Mouse (Mus musculus) midbrain, embryonic 12.5 days (tissue): ENCODE measurements around the gene Mrps9. TPM values are rescaled to one million over a fixed set of nuclear protein-coding genes. Genes with fewer than 3 reads are reported as not detected.

Experiments
- ATAC-seq: fragments of 200-750 bp; cut with Nextera tagmentation; 2 replicates; pipeline ENCODE4 v1.8.0; 2017; ENCODE audit warnings: low read depth, moderate TSS enrichment, moderate library complexity; ENCODE audit not compliant: low FRiP score
- H3K27ac ChIP-seq: fragments of 300-500 bp; sonication (generic); replicated peaks from 2 replicates; pipeline ENCODE4 v1.5.1; 2016; ENCODE audit warnings: mild to moderate bottlenecking
- H3K27me3 ChIP-seq: fragments of 300-500 bp; sonication (generic); 2 replicates; pipeline ENCODE4 v1.6.1; 2016; ENCODE audit warnings: mild to moderate bottlenecking
- H3K36me3 ChIP-seq: fragments of 300-500 bp; sonication (generic); 2 replicates; pipeline ENCODE4 v1.6.1; 2016
- H3K4me1 ChIP-seq: fragments of 300-500 bp; sonication (generic); 2 replicates; pipeline ENCODE4 v1.6.1; 2016
- H3K4me2 ChIP-seq: fragments of 300-500 bp; sonication (generic); replicated peaks from 2 replicates; pipeline ENCODE4 v1.6.1; 2016; ENCODE audit warnings: mild to moderate bottlenecking, moderate library complexity
- H3K4me3 ChIP-seq: fragments of 300-500 bp; sonication (generic); 2 replicates; pipeline ENCODE4 v1.5.1; 2016; ENCODE audit warnings: mild to moderate bottlenecking
- H3K9ac ChIP-seq: fragments of 300-500 bp; sonication (generic); replicated peaks from 2 replicates; pipeline ENCODE4 v1.6.1; 2016; ENCODE audit warnings: mild to moderate bottlenecking, moderate library complexity
- H3K9me3 ChIP-seq: fragments of 300-500 bp; sonication (generic); 2 replicates; pipeline ENCODE4 v1.6.1; 2016; ENCODE audit warnings: mild to moderate bottlenecking
- WGBS: fragments of 180-500 bp; shearing (Covaris S2); methylation state at CpG from one replicate; pipeline ENCODE4 v1.1.7; 2016; 5-methylcytosine and 5-hydroxymethylcytosine counted together
- polyA plus RNA-seq: library from polyadenylated mRNA; unstranded; fragments of >200 nt; fragmentation: Nextera tagmentation; extraction: Ambion mirVana; gene quantifications from 2 replicates; pipeline ENCODE4 v1.2.1, GENCODE M21; 2016

Mrps9 gene
- 50.3 TPM in 2 replicates for polyA plus RNA-seq

DNA sequence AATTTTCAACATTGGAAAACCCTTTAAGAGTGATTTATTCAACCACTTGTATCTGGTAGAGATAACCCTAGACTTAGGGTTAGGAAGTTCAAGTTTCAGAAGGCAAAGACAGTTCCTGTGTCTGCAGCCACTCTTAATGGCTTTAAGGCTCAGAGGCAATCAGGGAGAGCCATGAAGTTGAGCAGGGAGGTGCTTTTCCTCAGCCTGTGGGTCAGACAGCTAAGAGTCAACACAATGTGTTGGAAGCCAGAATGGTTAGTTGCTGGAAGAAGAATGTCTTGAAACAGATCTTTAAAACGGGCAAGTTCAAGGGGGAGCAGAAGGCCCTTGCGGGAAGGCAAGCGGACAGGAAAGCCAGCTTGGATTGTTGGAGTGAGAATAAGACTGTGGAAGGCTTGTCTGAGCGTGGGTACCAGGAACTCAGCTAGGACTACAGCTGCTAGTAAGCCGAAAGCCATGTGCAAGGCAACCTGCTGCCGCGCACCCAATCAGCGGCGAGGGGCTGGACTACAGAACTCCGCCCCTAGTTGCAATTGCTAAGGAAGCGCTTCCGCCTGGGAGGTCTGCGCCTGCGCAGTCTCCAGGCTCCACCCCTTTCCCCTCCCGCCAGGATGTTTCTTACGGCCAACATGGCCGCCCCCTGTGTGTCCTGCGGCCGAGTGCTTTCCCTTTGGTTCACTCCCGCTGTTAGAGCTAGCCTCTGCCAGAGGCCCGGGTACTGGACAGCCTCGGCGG is at the start of gene Mrps9:
Gene Mrps9 (plus strand): TSS at position 571 of the 735 bp plus-strand sequence.
- no peaks in the 10 kb centered on the region for H3K9me3 ChIP-seq
- H3K27me3 ChIP-seq: no peaks in the 10 kb centered on the region
- peak within 1 kb of the TSS; percentile 85 for H3K4me3 ChIP-seq
- peak within 1 kb of the TSS; percentile 77 for H3K4me2 ChIP-seq
- peaks cover 10% of the 10 kb centered on the region for H3K4me1 ChIP-seq
- H3K9ac ChIP-seq: peak within 1 kb of the TSS; percentile 87
- under 1% methylated on average over 23 of the region's 23 CpGs for WGBS
- peak; percentile 100 for ATAC-seq
- no peaks in the 10 kb centered on the region for H3K36me3 ChIP-seq
- peak within 1 kb of the TSS; percentile 22; the same call in 1 of the 2 replicates for H3K27ac ChIP-seq

DNA sequence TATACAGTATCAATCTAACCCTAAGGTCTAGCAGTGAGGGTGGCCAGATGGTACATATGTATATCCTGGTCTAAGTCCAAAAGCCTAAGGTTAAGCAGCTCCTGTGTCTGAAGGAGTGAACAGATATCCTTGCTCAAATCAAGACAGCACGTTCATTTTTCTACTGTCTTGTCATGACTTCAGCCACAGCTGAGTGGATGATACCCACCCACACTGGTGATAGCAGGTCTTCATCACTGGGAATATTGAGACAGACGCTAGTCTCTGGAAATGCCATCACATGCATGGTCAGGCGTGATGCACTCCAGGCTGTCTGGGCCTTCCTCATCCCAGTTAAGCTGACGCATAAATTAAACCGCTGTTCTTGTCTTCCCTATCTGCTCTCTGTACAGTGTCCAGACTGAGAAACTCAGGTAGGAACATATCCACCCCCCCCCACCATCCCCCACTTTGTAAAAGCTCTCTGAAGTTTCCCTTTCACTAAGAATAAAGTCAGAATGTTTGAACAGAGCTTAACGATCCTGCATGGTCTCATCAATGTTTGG is 37.7 kb upstream of the Mrps9 start:
- H3K4me2 ChIP-seq: no peak overlapping the region
- H3K27ac ChIP-seq: no peak overlapping the region
- no peak for ATAC-seq
- H3K4me3 ChIP-seq: no peak overlapping the region
- H3K27me3 ChIP-seq: no peaks in the 10 kb centered on the region
- no peak overlapping the region for H3K9ac ChIP-seq
- no peaks in the 10 kb centered on the region for H3K4me1 ChIP-seq
- WGBS: 88% methylated on average over 6 of the region's 6 CpGs
- H3K9me3 ChIP-seq: no peaks in the 10 kb centered on the region
- no peaks in the 10 kb centered on the region for H3K36me3 ChIP-seq

DNA sequence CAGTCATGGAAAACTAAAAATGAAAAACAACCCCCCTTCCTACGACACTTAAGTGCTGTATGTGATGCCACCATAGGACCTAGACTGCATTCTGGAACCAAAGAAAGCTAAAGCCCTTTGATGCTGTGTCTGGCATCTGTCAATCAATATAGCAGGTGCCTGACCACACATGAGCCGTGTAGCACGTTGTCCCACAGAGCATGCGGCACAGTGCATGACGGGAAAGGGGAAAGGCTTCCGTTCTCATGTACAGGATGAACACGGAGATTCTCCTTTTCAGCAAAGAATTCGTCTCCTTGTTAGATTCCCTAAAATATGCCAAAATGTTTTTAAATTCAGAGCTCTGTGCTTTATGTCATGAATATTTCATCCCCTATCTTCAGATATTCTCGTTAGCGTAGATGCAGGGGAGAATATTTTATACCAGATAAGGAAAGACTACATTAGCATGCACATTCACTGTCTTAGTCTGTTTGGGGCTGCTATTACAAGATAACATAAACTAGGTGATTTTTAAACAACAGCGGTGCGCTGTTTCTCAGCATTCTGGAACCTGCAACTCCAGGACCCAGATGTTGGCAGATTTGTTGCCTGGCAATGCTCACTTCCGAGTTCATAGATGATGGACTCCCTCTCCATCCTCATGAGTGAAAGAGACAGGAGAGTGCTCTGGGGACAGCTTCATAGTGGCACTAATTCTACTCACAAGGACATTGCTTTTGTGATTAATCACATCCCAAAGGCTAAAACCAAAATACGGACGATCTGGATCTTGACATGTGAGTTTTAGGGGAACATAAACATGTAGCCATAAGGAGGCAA is 36.0 kb upstream of the Mrps9 start:
- Histone ChIP-seq H3K4me3 (no peak overlapping the region), H3K9me3 (no peaks in the 10 kb centered on the region), H3K4me1 (no peaks in the 10 kb centered on the region), H3K27ac (no peak overlapping the region), H3K9ac (no peak overlapping the region), H3K4me2 (no peak overlapping the region), H3K36me3 (no peaks in the 10 kb centered on the region), H3K27me3 (no peaks in the 10 kb centered on the region)
- WGBS: 83% methylated on average over 15 of the region's 15 CpGs
- no peak for ATAC-seq

DNA sequence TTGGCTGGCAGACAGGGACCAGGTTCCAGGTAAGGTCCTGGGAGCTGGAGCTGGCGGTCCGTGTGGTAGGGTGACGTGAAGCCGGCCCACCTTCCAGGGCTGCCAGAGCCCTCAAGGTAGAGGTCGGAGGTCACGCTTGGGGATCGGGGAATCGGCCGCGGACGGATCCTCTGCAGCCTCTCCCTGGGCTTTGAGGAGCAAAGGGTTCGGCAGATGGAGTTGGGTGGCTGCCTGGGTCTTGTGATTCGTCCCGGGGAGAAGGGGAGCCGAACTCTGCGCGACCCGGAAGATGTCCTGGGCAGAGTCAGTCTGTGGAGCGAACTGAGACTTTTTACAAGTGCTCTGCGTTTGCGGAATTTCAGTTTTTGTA is 350 bp downstream of the Mrps9 start:
- Histone ChIP-seq H3K4me1 (peaks cover 10% of the 10 kb centered on the region), H3K9me3 (no peaks in the 10 kb centered on the region), H3K4me2 (peak overlapping the region; percentile 77), H3K27me3 (no peaks in the 10 kb centered on the region), H3K4me3 (peak overlapping the region; percentile 85), H3K9ac (peak overlapping the region; percentile 87), H3K27ac (peak overlapping the region; percentile 22; the same call in 1 of the 2 replicates), H3K36me3 (no peaks in the 10 kb centered on the region; the same call in 1 of the 2 replicates)
- WGBS: under 1% methylated on average over 21 of the region's 21 CpGs
- ATAC-seq: no peak

DNA sequence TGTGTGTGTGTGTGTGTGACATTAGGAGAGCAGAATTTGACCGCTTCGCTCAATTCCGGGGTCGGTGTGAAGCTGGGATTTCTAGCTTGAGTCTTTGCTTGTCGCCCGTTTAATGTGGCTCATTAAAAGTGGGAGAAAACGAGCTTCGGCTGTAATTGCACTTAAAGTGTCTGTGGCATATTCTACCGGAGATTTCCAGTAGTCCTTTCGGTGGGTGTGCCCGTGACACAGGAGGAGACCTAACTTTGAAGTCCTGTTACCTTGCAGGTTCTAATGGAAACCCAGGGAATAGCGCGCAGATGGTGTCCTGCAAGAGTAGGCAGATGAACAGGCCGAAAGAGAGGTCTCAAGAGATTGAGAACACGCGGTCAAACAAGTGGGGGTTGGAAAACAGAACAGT is 777 bp downstream of the Mrps9 start:
- Histone ChIP-seq H3K4me3 (peak overlapping the region; percentile 85), H3K4me2 (peak overlapping the region; percentile 77), H3K4me1 (peaks cover 10% of the 10 kb centered on the region), H3K9me3 (no peaks in the 10 kb centered on the region), H3K27me3 (no peaks in the 10 kb centered on the region), H3K27ac (no peak overlapping the region), H3K36me3 (no peaks in the 10 kb centered on the region; the same call in 1 of the 2 replicates), H3K9ac (peak overlapping the region; percentile 87)
- 4% methylated on average over 16 of the region's 16 CpGs for WGBS
- no peak for ATAC-seq

DNA sequence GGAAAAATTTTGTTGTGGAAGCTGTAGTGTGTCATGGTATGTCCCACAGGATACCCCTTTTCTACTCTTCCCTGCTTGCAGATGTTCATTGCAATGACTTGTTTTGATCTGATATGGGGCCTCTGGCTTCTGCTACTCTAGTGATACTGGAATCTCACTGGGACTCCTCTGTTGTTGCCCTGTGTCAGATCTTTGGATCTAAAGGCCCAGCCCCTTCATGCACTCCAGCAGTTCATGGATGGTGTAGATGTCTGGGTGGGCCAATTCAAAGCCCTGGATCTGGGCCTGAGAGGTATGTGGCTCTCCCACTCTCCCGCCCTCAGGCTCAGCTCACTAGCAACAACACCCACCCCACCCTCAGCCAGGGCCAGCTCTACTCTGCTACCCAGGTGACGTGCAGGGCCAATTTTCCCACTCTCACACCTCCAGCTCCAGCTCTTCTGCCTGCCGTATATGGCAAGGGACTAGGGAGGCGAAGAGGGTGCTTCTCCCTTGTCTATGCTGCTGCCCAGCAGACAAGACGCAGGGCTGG is 13.8 kb downstream of the Mrps9 start:
- no peaks in the 10 kb centered on the region for H3K9me3 ChIP-seq
- H3K27ac ChIP-seq: no peak overlapping the region
- peaks cover 31% of the 10 kb centered on the region for H3K36me3 ChIP-seq
- no peaks in the 10 kb centered on the region for H3K27me3 ChIP-seq
- no peak overlapping the region for H3K4me2 ChIP-seq
- no peak for ATAC-seq
- H3K4me3 ChIP-seq: no peak overlapping the region
- H3K9ac ChIP-seq: no peak overlapping the region
- 88% methylated on average over 5 of the region's 5 CpGs for WGBS
- H3K4me1 ChIP-seq: no peaks in the 10 kb centered on the region

DNA sequence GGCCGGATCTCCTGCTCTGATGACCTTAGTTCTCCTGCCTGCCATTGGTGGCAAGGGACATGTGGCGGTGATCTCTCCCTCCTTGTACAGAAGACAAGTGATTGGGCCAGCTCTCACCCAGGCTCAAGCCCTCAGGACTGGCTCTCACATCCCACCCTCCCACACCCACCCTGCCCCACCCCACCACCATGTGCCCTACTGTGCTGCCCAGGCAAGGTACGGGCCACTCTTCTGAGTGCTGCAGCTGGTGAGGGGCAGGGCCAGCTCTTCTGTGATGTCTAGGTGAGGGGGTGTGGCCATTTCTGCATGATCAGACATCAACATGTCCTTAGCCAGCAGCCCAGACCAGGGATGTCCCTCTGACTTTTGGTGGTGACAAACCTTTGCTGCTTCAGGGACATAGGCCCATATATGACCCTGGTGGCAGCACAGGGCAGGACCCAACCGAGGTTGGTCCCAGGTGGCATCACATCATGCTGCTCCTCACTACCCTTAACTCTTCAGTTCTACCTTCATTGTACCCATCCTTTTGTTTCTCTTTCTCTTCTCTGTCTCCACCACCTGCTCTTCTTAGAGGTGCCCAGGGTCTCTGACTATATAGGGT is 14.4 kb downstream of the Mrps9 start:
- Histone ChIP-seq H3K36me3 (peaks cover 31% of the 10 kb centered on the region), H3K27me3 (no peaks in the 10 kb centered on the region), H3K4me2 (no peak overlapping the region), H3K4me3 (no peak overlapping the region), H3K9me3 (no peaks in the 10 kb centered on the region), H3K27ac (no peak overlapping the region), H3K4me1 (no peaks in the 10 kb centered on the region), H3K9ac (no peak overlapping the region)
- no peak; the same call in 1 of the 2 replicates for ATAC-seq
- WGBS: 85% methylated on average over 4 of the region's 4 CpGs

DNA sequence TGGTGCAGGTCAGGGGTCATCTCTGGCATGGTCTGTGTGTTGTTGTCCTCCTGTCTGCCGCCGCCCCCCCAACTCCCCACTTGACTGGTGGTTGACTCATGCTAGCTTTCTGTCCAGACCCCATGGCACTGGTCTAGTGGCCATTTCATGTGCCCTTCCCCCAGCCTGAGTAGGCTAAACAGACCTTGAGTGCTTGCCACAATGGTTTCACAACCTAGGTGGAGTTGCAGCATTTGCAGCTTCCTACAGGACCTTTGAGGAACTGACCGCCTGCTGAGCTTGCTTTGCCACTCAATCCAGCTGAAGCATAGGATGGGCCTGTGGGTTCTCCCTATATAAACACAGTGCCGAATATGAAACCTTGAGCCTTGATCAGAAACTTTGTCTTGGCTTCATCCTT is 15.0 kb downstream of the Mrps9 start:
- no peak; the same call in 1 of the 2 replicates for ATAC-seq
- H3K4me1 ChIP-seq: no peaks in the 10 kb centered on the region
- WGBS: 96% methylated on average over 4 of the region's 4 CpGs

DNA sequence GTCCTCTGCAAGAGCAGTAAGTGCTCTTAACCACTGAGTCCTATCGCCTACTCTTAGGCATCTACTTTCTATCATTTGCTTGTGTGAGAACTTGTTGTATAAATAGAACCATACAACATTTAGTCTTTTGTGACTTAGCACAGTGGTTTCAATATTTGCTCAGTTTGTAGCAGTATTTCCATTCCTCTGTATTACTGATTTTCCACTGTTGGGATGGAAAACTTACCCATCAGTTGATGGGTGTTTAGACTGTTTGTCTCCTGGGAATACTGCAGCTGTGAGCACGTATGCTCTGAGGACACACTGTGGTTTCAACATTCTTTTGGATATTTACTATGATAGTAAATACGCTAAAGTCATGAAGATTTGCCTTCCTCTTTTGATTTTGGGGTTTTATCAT is 16.2 kb downstream of the Mrps9 start:
- ATAC-seq: no peak
- no peak overlapping the region for H3K4me2 ChIP-seq
- no peaks in the 10 kb centered on the region for H3K4me1 ChIP-seq
- no peak overlapping the region for H3K27ac ChIP-seq
- no peaks in the 10 kb centered on the region for H3K27me3 ChIP-seq
- peaks cover 31% of the 10 kb centered on the region for H3K36me3 ChIP-seq
- WGBS: 91% methylated on average over 3 of the region's 3 CpGs
- H3K9ac ChIP-seq: no peak overlapping the region
- H3K9me3 ChIP-seq: no peaks in the 10 kb centered on the region
- H3K4me3 ChIP-seq: no peak overlapping the region

More for the DNA sequence above, 15.0 kb downstream of the Mrps9 start:
- no peak overlapping the region for H3K9ac ChIP-seq
- no peaks in the 10 kb centered on the region for H3K27me3 ChIP-seq
- H3K4me3 ChIP-seq: no peak overlapping the region
- H3K4me2 ChIP-seq: no peak overlapping the region
- H3K9me3 ChIP-seq: no peaks in the 10 kb centered on the region
- H3K36me3 ChIP-seq: peaks cover 31% of the 10 kb centered on the region
- no peak overlapping the region for H3K27ac ChIP-seq

DNA sequence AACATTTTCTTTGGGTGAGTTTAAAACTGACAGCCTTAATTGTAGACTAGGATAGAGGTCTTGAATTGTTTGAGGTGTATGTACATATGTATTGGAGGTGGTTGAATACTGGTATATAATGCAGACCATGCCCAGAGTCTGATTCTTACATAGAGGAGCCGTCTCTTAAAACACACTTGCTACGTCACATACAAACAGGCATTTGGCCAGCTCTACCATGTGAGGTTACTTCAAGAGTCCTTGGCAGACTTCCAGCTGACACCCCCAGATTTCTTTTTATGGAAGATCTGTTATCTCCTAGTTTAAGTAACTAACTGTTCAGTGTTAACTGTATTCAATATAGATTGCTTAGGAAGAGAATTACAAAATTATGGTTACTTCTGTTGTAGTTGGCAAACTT is 23.1 kb downstream of the Mrps9 start:
- H3K27me3 ChIP-seq: no peaks in the 10 kb centered on the region
- no peaks in the 10 kb centered on the region for H3K9me3 ChIP-seq
- no peak overlapping the region for H3K4me3 ChIP-seq
- H3K9ac ChIP-seq: no peak overlapping the region
- ATAC-seq: no peak
- no peak overlapping the region for H3K27ac ChIP-seq
- 83% methylated on average over 2 of the region's 2 CpGs for WGBS
- H3K4me2 ChIP-seq: no peak overlapping the region
- peaks cover 23% of the 10 kb centered on the region for H3K4me1 ChIP-seq
- no peaks in the 10 kb centered on the region for H3K36me3 ChIP-seq

DNA sequence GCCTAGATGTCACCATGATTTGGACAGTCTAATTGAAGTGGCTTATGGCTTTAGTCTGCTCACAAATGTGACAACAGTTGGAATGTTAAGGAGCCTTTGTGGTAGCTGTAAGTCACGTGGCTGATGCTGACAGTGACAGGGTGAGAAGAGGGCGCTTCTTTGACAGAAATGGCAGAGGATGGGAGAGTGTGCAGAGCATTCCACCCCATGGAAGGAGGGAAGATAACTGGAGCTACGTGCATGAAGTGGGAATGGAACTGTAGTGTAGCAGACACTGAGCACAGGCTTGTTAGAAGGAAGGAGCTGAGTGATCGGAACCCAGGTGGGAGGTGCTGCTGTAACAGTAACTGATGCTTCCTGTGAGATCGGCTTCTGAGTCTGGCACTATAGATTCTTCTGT is 24.2 kb downstream of the Mrps9 start:
- no peak for ATAC-seq
- no peaks in the 10 kb centered on the region for H3K36me3 ChIP-seq
- no peaks in the 10 kb centered on the region for H3K27me3 ChIP-seq
- no peak overlapping the region for H3K4me2 ChIP-seq
- WGBS: 84% methylated on average over 5 of the region's 5 CpGs
- peaks cover 23% of the 10 kb centered on the region for H3K4me1 ChIP-seq
- H3K9ac ChIP-seq: no peak overlapping the region
- H3K4me3 ChIP-seq: no peak overlapping the region
- no peaks in the 10 kb centered on the region for H3K9me3 ChIP-seq
- 0 out of 2 replicates have a peak overlapping the region, but pooled peaks have one; percentile 49 for H3K27ac ChIP-seq
